Mouse (Mus musculus) spleen, adult 2 months (tissue): ENCODE results near the gene Mansc1. TPM values are rescaled to one million over a fixed set of nuclear protein-coding genes. Genes with fewer than 3 reads are reported as not detected.

ENCODE experiments used
- DNase-seq, 2 experiments: peaks; one replicate each; pipeline versions ENCODE4 v3.0.0 to v3.0.0-alpha.2; 2012 to 2021; ENCODE audit warnings: low spot score in 2 of 2, low read depth in 1 of 2
- H3K27ac ChIP-seq: fragments of 200-500 bp; 2 replicates; pipeline ENCODE4 v1.5.1; 2012; ENCODE audit warnings: low read length, inconsistent platforms; ENCODE audit not compliant: insufficient read depth
- H3K27me3 ChIP-seq: fragments of 200-500 bp; 2 replicates; pipeline ENCODE4 v1.6.1; 2012; ENCODE audit warnings: mild to moderate bottlenecking, moderate library complexity, low read length, inconsistent platforms; ENCODE audit not compliant: control insufficient read depth, insufficient read depth
- H3K36me3 ChIP-seq: fragments of 200-500 bp; 2 replicates; pipeline ENCODE4 v1.6.1; 2012; ENCODE audit warnings: mild to moderate bottlenecking, low read length, inconsistent platforms; ENCODE audit not compliant: control insufficient read depth, insufficient read depth
- H3K4me1 ChIP-seq: fragments of 200-500 bp; 2 replicates; pipeline ENCODE4 v1.6.1; 2011; ENCODE audit warnings: inconsistent platforms; ENCODE audit not compliant: control insufficient read depth, insufficient read depth, insufficient read length
- H3K4me3 ChIP-seq: fragments of 200-500 bp; 2 replicates; pipeline ENCODE4 v1.5.1; 2011; ENCODE audit warnings: mild to moderate bottlenecking, inconsistent platforms; ENCODE audit not compliant: insufficient read depth, insufficient read length; ENCODE audit errors: extremely low read depth
- CTCF ChIP-seq: fragments of 200-500 bp; IDR thresholded peaks from 2 replicates; pipeline ENCODE4 v1.5.1; 2011; ENCODE audit warnings: mild to moderate bottlenecking, inconsistent platforms; ENCODE audit not compliant: insufficient read depth, insufficient read length, insufficient replicate concordance; ENCODE audit errors: extremely low read depth
- POLR2A ChIP-seq: fragments of 200-500 bp; IDR thresholded peaks from 2 replicates; pipeline ENCODE4 v1.6.1; 2011; ENCODE audit warnings: low read depth, low read length, inconsistent platforms
- WGBS: fragments of 180-500 bp; shearing (Covaris S2); methylation state at CpG from one replicate; pipeline ENCODE4 v1.1.7; 2018; 5-methylcytosine and 5-hydroxymethylcytosine counted together
- polyA plus RNA-seq: library from polyadenylated mRNA; depleted of rRNA; stranded (reverse); fragments of >200 nt; gene quantifications from 2 replicates; pipeline ENCODE4 v1.2.3, GENCODE M21; 2012

Gene Mansc1
- polyA plus RNA-seq, 1 experiment, result 1.4 TPM

DNA sequence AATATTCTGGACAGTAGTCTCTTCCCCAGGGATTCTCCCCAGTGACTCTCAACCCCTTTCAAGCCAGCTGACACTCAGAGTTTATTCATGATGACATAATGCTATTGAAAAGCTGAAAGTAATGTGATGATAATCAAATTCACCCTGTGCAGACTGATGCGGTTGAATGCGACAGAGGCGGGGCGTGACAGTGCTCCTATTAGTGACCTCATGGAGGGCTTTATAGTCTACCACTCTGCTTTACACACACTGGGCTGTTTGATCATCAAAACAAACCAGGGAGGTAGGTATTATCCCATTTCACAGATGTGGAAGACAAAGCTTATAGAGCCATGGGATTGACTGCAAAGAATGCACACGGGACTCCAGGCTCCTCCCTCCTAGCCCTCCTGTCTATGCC, 50.2 kb downstream of the Mansc1 start:
- Histone ChIP-seq H3K27me3 (no peaks in the 10 kb centered on the region), H3K27ac (no peak overlapping the region), H3K4me3 (no peak overlapping the region), H3K36me3 (no peaks in the 10 kb centered on the region), H3K4me1 (no peaks in the 10 kb centered on the region; the same call in 1 of the 2 replicates)
- TF ChIP-seq POLR2A, result no peak
- no peak for TF ChIP-seq CTCF
- 92% methylated on average over 5 of the region's 5 CpGs for WGBS
- no peak for DNase-seq

DNA sequence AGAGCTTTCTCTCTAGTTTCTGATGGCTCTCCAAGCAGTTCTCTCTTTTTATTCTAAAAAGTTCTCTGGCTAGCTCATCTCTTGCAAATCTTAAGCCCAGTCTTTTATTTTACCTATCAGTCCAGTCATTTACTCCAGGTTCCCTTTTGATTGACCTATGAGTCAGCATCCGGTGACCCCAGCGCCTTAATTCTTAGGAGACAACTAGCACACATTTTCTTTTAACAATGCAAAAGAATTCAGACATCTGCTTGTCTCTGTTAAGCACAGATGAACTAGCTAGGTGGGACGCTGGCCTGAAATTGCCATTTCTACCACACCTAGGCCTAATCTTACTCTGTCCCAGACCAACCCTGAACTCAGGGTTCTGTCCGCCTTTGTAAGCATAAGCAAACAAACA, 52.8 kb downstream of the Mansc1 start:
- H3K27ac ChIP-seq, result no peak overlapping the region
- no peak for TF ChIP-seq POLR2A
- TF ChIP-seq CTCF, result no peak
- no peak overlapping the region for H3K4me3 ChIP-seq
- H3K4me1 ChIP-seq, result no peaks in the 10 kb centered on the region; the same call in 1 of the 2 replicates
- no peaks in the 10 kb centered on the region for H3K27me3 ChIP-seq
- WGBS, result 89% methylated on average over 4 of the region's 4 CpGs
- H3K36me3 ChIP-seq, result no peaks in the 10 kb centered on the region
- no peak for DNase-seq

DNA sequence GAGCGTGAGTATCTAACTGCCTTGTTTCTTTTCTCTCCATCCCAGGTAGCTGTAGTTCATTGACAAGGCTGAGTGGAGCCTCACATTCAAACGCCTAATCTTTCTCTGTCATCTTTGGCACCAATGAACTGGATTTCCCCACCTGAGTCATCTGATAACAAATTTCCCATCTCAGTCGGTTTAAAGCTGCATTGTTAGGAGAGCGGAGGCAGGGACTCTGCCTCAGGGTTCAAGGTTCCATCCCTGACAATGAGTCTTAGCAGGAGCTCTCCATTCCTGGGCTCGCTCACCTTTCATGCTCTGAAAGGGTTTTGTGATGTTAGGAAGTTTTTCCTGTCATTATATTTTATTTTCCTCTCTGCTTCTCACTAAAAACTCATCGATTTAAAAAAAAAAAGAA, 54.2 kb downstream of the Mansc1 start:
- WGBS, result 70% methylated on average over 6 of the region's 6 CpGs

DNA sequence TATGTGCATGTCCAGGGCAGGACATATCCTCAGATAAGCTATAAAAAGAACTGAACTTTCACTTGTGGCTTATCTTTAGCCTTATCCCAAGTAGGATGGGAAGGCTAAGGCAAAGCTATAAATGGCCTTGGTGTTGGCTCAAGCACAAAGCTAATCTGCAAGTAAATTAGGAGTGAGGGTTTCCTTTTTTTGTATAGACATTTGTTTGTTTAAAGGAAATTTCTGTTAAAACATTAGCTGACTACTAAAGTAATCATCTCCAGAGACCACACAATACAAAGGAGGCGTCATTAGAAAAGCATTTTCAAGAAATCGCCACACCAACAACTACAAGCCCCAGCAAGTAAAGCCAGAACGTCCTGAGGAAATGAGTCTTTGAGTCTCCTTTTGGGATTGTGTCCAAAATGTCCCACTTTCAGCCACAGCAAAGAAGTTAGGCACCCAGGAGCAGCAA, 57.0 kb downstream of the Mansc1 start:
- Histone ChIP-seq H3K4me1 (no peaks in the 10 kb centered on the region; the same call in 1 of the 2 replicates), H3K4me3 (no peak overlapping the region), H3K36me3 (no peaks in the 10 kb centered on the region), H3K27me3 (no peaks in the 10 kb centered on the region), H3K27ac (no peak overlapping the region)
- no peak for DNase-seq
- WGBS, result 71% methylated on average over 3 of the region's 3 CpGs
- no peak for TF ChIP-seq POLR2A
- TF ChIP-seq CTCF, result no peak

More for the DNA sequence above, 54.2 kb downstream of the Mansc1 start:
- Histone ChIP-seq H3K36me3 (no peaks in the 10 kb centered on the region), H3K27ac (no peak overlapping the region), H3K4me3 (no peak overlapping the region), H3K4me1 (no peaks in the 10 kb centered on the region; the same call in 1 of the 2 replicates), H3K27me3 (no peaks in the 10 kb centered on the region)
- TF ChIP-seq CTCF, result no peak
- TF ChIP-seq POLR2A, result no peak
- DNase-seq, result no peak

DNA sequence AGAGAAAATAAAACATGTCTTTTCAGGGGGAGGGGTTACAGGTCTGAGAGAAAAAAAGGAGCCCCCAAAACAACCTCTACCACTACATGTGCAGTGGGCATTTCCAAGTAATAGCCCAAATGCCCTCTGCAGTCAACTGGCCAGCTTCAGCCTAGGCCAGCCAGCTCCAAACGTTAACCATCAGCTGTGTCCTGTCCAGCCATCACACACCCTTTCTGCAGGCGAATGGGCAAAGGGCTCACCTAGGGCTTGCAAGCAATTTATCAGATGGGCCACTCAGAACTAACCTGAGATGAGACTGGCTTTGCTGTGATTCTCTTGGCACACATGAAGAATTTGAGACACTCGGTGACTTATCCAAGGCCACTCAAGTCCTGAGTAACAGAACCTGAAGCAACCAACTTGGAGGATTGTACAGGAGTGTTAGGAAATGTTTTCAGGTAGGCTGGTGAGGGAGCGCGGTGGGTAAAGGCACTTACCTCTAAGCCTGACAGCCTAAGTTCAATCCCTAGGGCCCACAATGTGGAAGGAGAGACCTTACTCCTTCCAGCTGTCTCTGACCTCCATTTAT, 64.2 kb downstream of the Mansc1 start:
- Histone ChIP-seq H3K36me3 (no peaks in the 10 kb centered on the region), H3K4me3 (no peak overlapping the region), H3K27ac (no peak overlapping the region), H3K4me1 (peaks cover 4% of the 10 kb centered on the region), H3K27me3 (no peaks in the 10 kb centered on the region)
- DNase-seq, result no peak
- 92% methylated on average over 5 of the region's 5 CpGs for WGBS
- TF ChIP-seq CTCF (no peak), POLR2A (no peak)

DNA sequence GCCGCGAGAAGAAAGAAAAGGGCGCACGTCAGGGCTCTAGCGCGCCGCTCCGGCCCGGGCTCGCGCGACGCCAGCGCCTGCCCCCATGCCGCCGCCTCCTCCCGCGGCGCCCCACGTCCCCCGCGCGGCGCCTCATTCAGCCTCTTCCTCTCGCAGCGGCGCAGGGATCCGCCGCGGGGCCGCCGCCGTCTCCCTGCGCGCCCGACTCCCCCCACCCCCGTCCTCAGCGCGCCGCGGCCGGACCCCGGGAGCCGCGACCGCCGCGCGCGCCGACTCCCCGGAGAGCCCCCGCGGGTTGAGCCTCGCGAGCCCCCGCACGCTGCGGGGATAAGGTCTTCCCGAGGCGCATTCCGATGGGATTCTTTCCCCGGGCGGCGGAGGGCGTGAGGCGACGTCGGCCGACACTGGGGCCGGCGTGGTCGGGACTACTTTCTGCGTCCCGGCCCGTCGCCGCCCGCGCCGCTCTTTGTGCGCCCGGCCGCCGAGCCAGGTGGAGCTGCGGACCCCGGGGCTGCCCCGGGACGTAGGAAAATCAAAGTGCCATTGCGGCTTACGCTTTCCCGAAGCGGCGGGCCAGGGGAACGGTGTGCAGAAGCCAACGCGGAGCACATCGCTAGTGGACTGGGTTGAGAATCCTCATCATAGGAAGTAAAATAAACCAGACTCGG, 65.3 kb downstream of the Mansc1 start, which contains the start of gene Lrp6:
Gene Lrp6 (minus strand): TSS at position 148 of the 668 bp plus-strand sequence.
- H3K4me1 ChIP-seq, result peaks cover 4% of the 10 kb centered on the region
- peak within 1 kb of the TSS; percentile 73 for H3K4me3 ChIP-seq
- no peaks in the 10 kb centered on the region for H3K36me3 ChIP-seq
- TF ChIP-seq POLR2A (peak; percentile 4; the same call in 1 of the 2 replicates), CTCF (no peak)
- H3K27me3 ChIP-seq, result no peaks in the 10 kb centered on the region
- H3K27ac ChIP-seq, result peak within 1 kb of the TSS; percentile 90
- peak; percentile 68 to 71 for DNase-seq
- under 1% methylated on average over 86 of the region's 99 CpGs for WGBS
